In the genomic region with DNA sequence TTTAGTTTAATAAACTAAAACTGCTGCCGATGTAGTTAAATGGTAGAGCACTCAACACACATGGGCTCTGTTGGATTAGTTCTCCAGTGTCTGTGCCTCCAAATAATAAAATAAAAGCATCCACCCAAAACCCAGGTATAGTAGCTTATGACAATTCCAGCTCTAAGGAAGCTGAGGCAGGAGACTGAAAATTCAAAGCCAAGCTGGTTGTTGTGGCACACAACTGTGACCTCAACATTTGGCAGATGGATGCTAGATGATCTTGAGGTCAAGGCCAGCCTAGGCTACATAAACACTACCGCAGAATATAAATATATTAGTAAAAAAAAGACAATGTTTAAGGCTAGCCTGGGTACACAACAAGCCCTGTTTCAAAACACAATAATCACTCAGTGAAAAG, we compare ENCODE assay signal across 21 mouse cellular contexts. TPM values are rescaled to one million over a fixed set of nuclear protein-coding genes. Genes with fewer than 3 reads are reported as not detected.
A peak's percentile ranks its signal among the peaks of the same experiment; 100 is the strongest.
DNase-seq lines count a peak whose midpoint lies in the region; TF ChIP-seq lines count a peak whose summit lies in the region.
"Had no signal": no experiment of that assay in that cellular context is flagged by ENCODE, and none has a peak within 500 bp of the region (broad histone marks: within the 10 kb centered on the region; RNA-seq: fewer than 3 reads in every experiment).

No protein-coding gene starts in this region.

- no peak for TF ChIP-seq CTCF in cerebellum, adult 2 months (IDR thresholded peaks at IDR 0.05; ENCODE audit: borderline replicate concordance, insufficient read depth, low read depth, low read length)
- no peak for TF ChIP-seq CTCF in liver, adult 2 months (IDR thresholded peaks at IDR 0.05; ENCODE audit: low read depth, low read length)

- peak overlapping the region; percentile 78 for H3K27ac ChIP-seq in cerebellum, adult 2 months (ENCODE audit: insufficient read depth, low read length)
- H3K27ac ChIP-seq in liver, adult 2 months (replicated peaks; ENCODE audit: insufficient read depth, low read depth, low read length), result no peak overlapping the region
- H3K27ac ChIP-seq: embryonic facial prominence, embryonic 10.5 days; embryonic facial prominence, embryonic 12.5 days; forebrain, embryonic 13.5 days had no signal

- 24% methylated on average over 2 of the region's 2 CpGs for WGBS in cerebellum, adult 2 months
- 58% methylated on average over 2 of the region's 2 CpGs for WGBS in liver, adult 2 months

- peaks cover 20% of the 10 kb centered on the region; the same call in 1 of the 2 replicates for H3K79me2 ChIP-seq in liver, adult 2 months (ENCODE audit: control insufficient read depth, insufficient read depth, low read length)

- H3K36me3 ChIP-seq in liver, adult 2 months (ENCODE audit: control insufficient read depth, insufficient read depth, low read length), result peaks cover 25% of the 10 kb centered on the region
- H3K36me3 ChIP-seq: embryonic facial prominence, embryonic 12.5 days had no signal

- H3K9ac ChIP-seq in liver, adult 2 months (ENCODE audit: low read depth, low read length), result no peak overlapping the region
- H3K9ac ChIP-seq: embryonic facial prominence, embryonic 12.5 days; forebrain, embryonic 13.5 days; forebrain, postnatal 0 days had no signal

- H3K27me3 ChIP-seq in cerebellum, adult 2 months (ENCODE audit: control insufficient read depth, insufficient read depth, low read length), result no peaks in the 10 kb centered on the region
- no peaks in the 10 kb centered on the region for H3K27me3 ChIP-seq in liver, adult 2 months (ENCODE audit: control insufficient read depth, insufficient read depth, low read length)
- H3K27me3 ChIP-seq: CH12.LX; embryonic facial prominence, embryonic 12.5 days; forebrain, embryonic 13.5 days; Patski had no signal

- peak in 1 of 2 experiments; percentile 59 for DNase-seq in cerebellum, adult 2 months
- no peak for DNase-seq in cerebellum, adult 11 months
- DNase-seq in cerebellum, postnatal 25 days, result peak; percentile 36 to 40
- no peak for DNase-seq in cerebellum, postnatal 14 days
- DNase-seq in liver, adult 2 months (ENCODE audit: extremely low read depth, low read depth, low spot score), result peak; percentile 45
- no peak for DNase-seq in liver
- peak; percentile 55 for DNase-seq in brain, adult 2 months (ENCODE audit: low read depth, low spot score)
- DNase-seq: adrenal gland, adult 8-10 months; adrenal gland, postnatal 14 days; adrenal gland, postnatal 36 days; B cell, adult 2 months had no signal

- no peak overlapping the region for H3K4me3 ChIP-seq in cerebellum, adult 2 months (replicated peaks; ENCODE audit: insufficient read depth, low read depth, low read length)
- no peak overlapping the region for H3K4me3 ChIP-seq in liver, adult 2 months (ENCODE audit: insufficient read depth, low read depth, low read length)
- H3K4me3 ChIP-seq: embryonic facial prominence, embryonic 10.5 days; embryonic facial prominence, embryonic 12.5 days; forebrain, embryonic 13.5 days had no signal

- peaks cover 33% of the 10 kb centered on the region for H3K4me1 ChIP-seq in cerebellum, adult 2 months (ENCODE audit: control insufficient read depth, insufficient read depth, low read length)
- peaks cover 1% of the 10 kb centered on the region for H3K4me1 ChIP-seq in liver, adult 2 months (ENCODE audit: control insufficient read depth, insufficient read depth, low read length)
- H3K4me1 ChIP-seq: embryonic facial prominence, embryonic 10.5 days; embryonic facial prominence, embryonic 12.5 days; forebrain, embryonic 13.5 days had no signal

- no peak for TF ChIP-seq POLR2A in cerebellum, adult 2 months (IDR thresholded peaks at IDR 0.05; ENCODE audit: borderline replicate concordance, insufficient read depth, low read length)
- no peak for TF ChIP-seq POLR2A in liver, adult 2 months (IDR thresholded peaks at IDR 0.05; ENCODE audit: extremely low read depth, insufficient read depth, low read length)

RNA-seq across cellular contexts. Expression of gene Als2, which starts 15.4 kb away (rescaled TPM):
- polyA plus RNA-seq in cerebellum, adult 2 months (2012; rRNA removed), result 74.1 and 84.0 TPM in 2 replicates
- 34.2 and 42.8 TPM in 2 replicates for total RNA-seq in liver, adult 2 months (2014; rRNA removed)
- 20.2 TPM in 2 replicates for polyA plus RNA-seq in liver, adult 2 months (2012; rRNA removed)

RNA-seq across cellular contexts. Expression of gene Cdk15, which starts 35.1 kb away (rescaled TPM):
- 0.48 and 0.49 TPM in 2 replicates for polyA plus RNA-seq in cerebellum, adult 2 months (2012; rRNA removed)
- total RNA-seq in liver, adult 2 months (2014; rRNA removed), result not detected in 2 replicates
- polyA plus RNA-seq in liver, adult 2 months (2012; rRNA removed), result not detected in 2 replicates
- total RNA-seq: adrenal gland, postnatal 14 days; common myeloid progenitor, adult 5-6 weeks; G1E had no signal
- polyA plus RNA-seq: activated CD4-positive, CD25-positive, alpha-beta regulatory T cell, adult 4 months; CD4-positive, CD25-positive, alpha-beta regulatory T cell, adult 4 months had no signal

RNA-seq across cellular contexts. Expression of gene Mpp4, which starts 58.4 kb away (rescaled TPM):
- 12.0 and 12.9 TPM in 2 replicates for polyA plus RNA-seq in cerebellum, adult 2 months (2012; rRNA removed)
- 2.3 and 4.0 TPM in 2 replicates for total RNA-seq in liver, adult 2 months (2014; rRNA removed)
- polyA plus RNA-seq in liver, adult 2 months (2012; rRNA removed), result 5.5 and 7.6 TPM in 2 replicates
- polyA plus RNA-seq: CD4-positive, CD25-positive, alpha-beta regulatory T cell, adult 4 months had no signal

Comparison
In these comparisons a context has a peak if more than half of its experiments do, and no peak if none do; other contexts are left out.
1. DNase-seq: peak in cerebellum, postnatal 25 days (2 of 2), liver, adult 2 months (single experiment) and brain, adult 2 months (single experiment); none in cerebellum, adult 11 months (single experiment), cerebellum, postnatal 14 days (0 of 2) and liver (single experiment).